Mouse (Mus musculus): Measurements from ENCODE around the gene Stard9. TPM values are rescaled to one million over a fixed set of nuclear protein-coding genes. Genes with fewer than 3 reads are reported as not detected.

The Stard9 gene
- total and polyA plus RNA-seq, 3 experiments, result 0.23 to 0.81 (median 0.76) TPM

DNA sequence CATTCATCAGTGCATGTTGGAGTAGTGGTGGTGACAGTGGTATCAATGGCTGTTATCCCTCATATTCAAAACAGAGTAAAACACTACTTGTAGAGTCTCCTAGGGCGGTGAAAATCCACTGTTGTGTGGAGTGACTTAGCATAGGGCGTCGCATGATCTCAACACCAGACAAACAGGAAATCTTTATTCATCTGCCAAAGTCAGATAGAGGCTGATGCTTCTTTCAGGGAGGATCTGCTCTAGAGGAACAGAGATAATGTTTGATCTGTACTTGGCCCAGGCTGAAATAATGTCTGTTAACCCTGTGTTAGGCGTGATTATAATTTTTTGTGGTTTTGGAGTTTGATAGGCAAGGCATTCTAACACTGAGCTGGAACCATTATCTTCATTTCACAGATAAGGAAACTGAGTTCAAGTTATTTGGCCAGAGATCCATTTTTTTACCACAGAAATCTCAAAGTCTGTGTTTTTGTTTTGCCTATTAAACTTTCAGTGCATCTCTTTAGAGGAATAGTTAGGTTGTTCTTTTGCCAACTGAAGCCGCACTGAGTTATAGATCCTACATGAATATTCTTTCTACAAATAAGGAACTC lies 31.7 kb downstream of the Stard9 start:
- Histone ChIP-seq H3K4me1 (ENCODE audit: control insufficient read depth in 1 of 2, insufficient read depth in 2 of 2) (peaks cover 0 to 13% of the 10 kb centered on the region in 2 experiments; a peak in 1 of 4 replicates), H3K4me2 (ENCODE audit: insufficient read depth, low read depth, poor library complexity, severe bottlenecking) (no peak overlapping the region), H3K79me2 (replicated peaks; ENCODE audit: control insufficient read depth, extremely low read depth, insufficient read depth, poor library complexity, severe bottlenecking) (no peaks in the 10 kb centered on the region), H3K36me3 (replicated peaks in 1 of 2; ENCODE audit: control insufficient read depth in 1 of 2, insufficient read depth in 1 of 2, low read length in 1 of 2) (no peaks in the 10 kb centered on the region), H3K27ac (ENCODE audit: insufficient read depth, low read depth) (no peak overlapping the region), H3K27me3 (replicated peaks) (no peaks in the 10 kb centered on the region), H3K9me3 (replicated peaks; ENCODE audit: low read length) (no peaks in the 10 kb centered on the region), H3K9ac (ENCODE audit: insufficient read depth, low read depth) (no peak overlapping the region), H3K4me3 (replicated peaks in 1 of 3; ENCODE audit: low read depth in 2 of 3, low read length in 2 of 3, poor library complexity in 1 of 3) (no peak overlapping the region)
- TF ChIP-seq ZMIZ1 (IDR thresholded peaks at IDR 0.05; ENCODE audit: low read depth, low read length), result no peak
- no peak for TF ChIP-seq TBP (conservative IDR thresholded peaks at IDR 0.05; ENCODE audit: low read depth, low read length)
- no peak for TF ChIP-seq ELF1 (IDR thresholded peaks at IDR 0.05; ENCODE audit: low read depth, low read length)
- TF ChIP-seq JUND (conservative IDR thresholded peaks at IDR 0.05; ENCODE audit: low read depth, low read length), result no peak
- TF ChIP-seq ZKSCAN1 (IDR thresholded peaks at IDR 0.05; ENCODE audit: borderline replicate concordance, low read depth, low read length), result no peak
- TF ChIP-seq JUN (IDR thresholded peaks at IDR 0.05; ENCODE audit: insufficient read depth, low read depth, low read length), result no peak
- no peak for TF ChIP-seq CHD1 (IDR thresholded peaks at IDR 0.05; ENCODE audit: low read depth, low read length)
- no peak for TF ChIP-seq MAFK (IDR thresholded peaks at IDR 0.05; ENCODE audit: insufficient replicate concordance, low read length)
- TF ChIP-seq EP300 (IDR thresholded peaks at IDR 0.05; ENCODE audit: low read length), result no peak
- no peak for TF ChIP-seq BHLHE40 (IDR thresholded peaks at IDR 0.05; ENCODE audit: low read depth, low read length)
- TF ChIP-seq PAX5 (IDR thresholded peaks at IDR 0.05; ENCODE audit: low read length), result no peak
- TF ChIP-seq UBTF (IDR thresholded peaks at IDR 0.05; ENCODE audit: low read depth, low read length), result no peak
- in situ Hi-C loops (cut with MboI; ENCODE audit: low pct_ligation_motif_present, low pct_unique_long_range_greater_than_20kb, low sequenced_read_pairs), result loop anchor here (10.0 kb wide), 1 partner anchor 176 kb away; no protein-coding TSS in a partner anchor
- DNase-seq (ENCODE audit: extremely low read depth), result no peak
- dilution Hi-C loops (cut with MboI; ENCODE audit: extremely low pct_ligation_motif_present, extremely low pct_unique_long_range_greater_than_20kb, low sequenced_read_pairs), result no loop called here

DNA sequence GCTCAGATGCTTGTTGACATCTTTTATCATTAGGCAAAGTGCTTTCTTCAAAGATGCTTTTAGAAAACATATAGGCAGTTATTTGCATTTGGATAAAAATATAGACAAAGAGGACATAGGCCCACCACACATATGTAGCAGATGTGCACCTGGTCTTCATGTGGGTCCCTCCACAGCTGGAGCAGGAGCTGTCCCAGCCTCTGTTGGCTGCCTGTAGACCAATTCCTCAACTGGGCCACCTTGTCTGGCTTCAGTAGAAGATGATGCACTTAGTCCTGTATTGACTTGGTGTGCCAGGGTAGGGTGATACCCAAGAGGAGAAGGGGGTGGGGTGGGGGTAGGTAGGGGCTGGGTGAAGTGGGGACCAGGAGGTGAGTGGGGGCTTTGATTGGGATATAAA lies 33.8 kb downstream of the Stard9 start:
- TF ChIP-seq KAT2A (IDR thresholded peaks at IDR 0.05; ENCODE audit: insufficient replicate concordance, low read length) (no peak), CHD2 (IDR thresholded peaks at IDR 0.05; ENCODE audit: low read length) (no peak), USF1 (IDR thresholded peaks at IDR 0.05; ENCODE audit: low read depth, low read length) (no peak), POLR2AphosphoS2 (IDR thresholded peaks at IDR 0.05; ENCODE audit: low read depth, low read length) (no peak), ELF1 (IDR thresholded peaks at IDR 0.05; ENCODE audit: low read depth, low read length) (no peak), USF2 (conservative IDR thresholded peaks at IDR 0.05; ENCODE audit: low read depth, low read length) (no peak), NELFE (IDR thresholded peaks at IDR 0.05; ENCODE audit: low read depth, low read length) (no peak), RCOR1 (conservative IDR thresholded peaks at IDR 0.05; ENCODE audit: low read depth, low read length) (no peak), MXI1 (IDR thresholded peaks at IDR 0.05; ENCODE audit: low read depth, low read length) (no peak), CHD1 (IDR thresholded peaks at IDR 0.05; ENCODE audit: low read depth, low read length) (no peak), GABPA (IDR thresholded peaks at IDR 0.05; ENCODE audit: insufficient replicate concordance, low read depth, low read length) (no peak), ZC3H11A (IDR thresholded peaks at IDR 0.05; ENCODE audit: low read depth, low read length) (no peak)
- H3K9ac ChIP-seq (ENCODE audit: insufficient read depth, low read depth), result no peak overlapping the region
- H3K36me3 ChIP-seq (replicated peaks in 1 of 2; ENCODE audit: control insufficient read depth in 1 of 2, insufficient read depth in 1 of 2, low read length in 1 of 2), result no peaks in the 10 kb centered on the region
- dilution Hi-C loops (cut with MboI; ENCODE audit: extremely low pct_ligation_motif_present, extremely low pct_unique_long_range_greater_than_20kb, low sequenced_read_pairs) (no loop called here), in situ Hi-C loops (cut with MboI; ENCODE audit: low pct_ligation_motif_present, low pct_unique_long_range_greater_than_20kb, low sequenced_read_pairs) (loop anchor here (10.0 kb wide), 1 partner anchor 178 kb away; no protein-coding TSS in a partner anchor)
- no peaks in the 10 kb centered on the region for H3K9me3 ChIP-seq (replicated peaks; ENCODE audit: low read length)
- no peak overlapping the region for H3K4me3 ChIP-seq (replicated peaks in 1 of 3; ENCODE audit: low read depth in 2 of 3, low read length in 2 of 3, poor library complexity in 1 of 3)
- no peak for DNase-seq (ENCODE audit: extremely low read depth)
- H3K4me2 ChIP-seq (ENCODE audit: insufficient read depth, low read depth, poor library complexity, severe bottlenecking), result no peak overlapping the region
- no peak overlapping the region for H3K27ac ChIP-seq (ENCODE audit: insufficient read depth, low read depth)
- peaks cover 2 to 23% of the 10 kb centered on the region in 2 experiments; a peak in 3 of 4 replicates for H3K4me1 ChIP-seq (ENCODE audit: control insufficient read depth in 1 of 2, insufficient read depth in 2 of 2)
- H3K27me3 ChIP-seq (replicated peaks), result no peaks in the 10 kb centered on the region
- H3K79me2 ChIP-seq (replicated peaks; ENCODE audit: control insufficient read depth, extremely low read depth, insufficient read depth, poor library complexity, severe bottlenecking), result no peaks in the 10 kb centered on the region
